Mouse (Mus musculus) kidney, postnatal 10 days (tissue): ENCODE data around the gene Gm21775.
"Not testable (repeated sequence)": the region's sequence is repeated elsewhere in the genome, so short reads cannot be mapped to it uniquely, and the experiment has no call there.

Experiments used
- DNase-seq: peaks from one replicate; pipeline ENCODE4 v3.0.0; 2021; ENCODE audit warnings: mixed read lengths

The Gm21775 gene

GRCm38 (mm10) chrY:10553153-10553552, at the start of gene Gm21775:
Gene Gm21775, plus strand, starts transcription at chrY:10553453.
- not testable (repeated sequence) for DNase-seq

GRCm38 (mm10) chrY:10535942-10536341, 17.3 kb upstream of the Gm21775 start, which contains the start of gene Gm20737:
Gene Gm20737, minus strand, starts transcription at chrY:10536042.
- not testable (repeated sequence) for DNase-seq
